Mouse (Mus musculus): ENCODE results near the gene Ppib.

- TF ChIP-seq CTCF (IDR thresholded peaks at IDR 0.05; ENCODE audit: low read depth) (no peak), EP300 (IDR thresholded peaks at IDR 0.05; ENCODE audit: low read depth) (no peak)
Observed at GRCm38 (mm10) chr9:66101577-66101976, 41.6 kb downstream of the Ppib start.

Data from heart, postnatal 0 days (tissue).